Mouse (Mus musculus) kidney, embryonic 14.5 days (tissue): ENCODE results near the gene Lipe. TPM values are rescaled to one million over a fixed set of nuclear protein-coding genes. Genes with fewer than 3 reads are reported as not detected.

Experiments used
- ATAC-seq: fragments of 200-750 bp; cut with Nextera tagmentation; 2 replicates; pipeline ENCODE4 v1.8.0; 2017; ENCODE audit warnings: moderate number of reproducible peaks, mild to moderate bottlenecking, moderate TSS enrichment, moderate library complexity; ENCODE audit not compliant: low FRiP score, low TSS enrichment
- H3K27ac ChIP-seq: fragments of 300-500 bp; sonication (generic); 2 replicates; pipeline ENCODE4 v1.5.1; 2014; ENCODE audit warnings: low read depth, mild to moderate bottlenecking, low read length, moderate library complexity, mixed read lengths
- H3K27me3 ChIP-seq: fragments of 300-500 bp; sonication (generic); 2 replicates; pipeline ENCODE4 v1.6.1; 2014; ENCODE audit warnings: mild to moderate bottlenecking, low read length; ENCODE audit not compliant: control insufficient read depth, insufficient read depth
- H3K36me3 ChIP-seq: fragments of 300-500 bp; sonication (generic); 2 replicates; pipeline ENCODE4 v1.6.1; 2014; ENCODE audit warnings: low read length, mixed read lengths; ENCODE audit not compliant: control insufficient read depth, insufficient read depth
- H3K4me1 ChIP-seq: fragments of 300-500 bp; sonication (generic); 2 replicates; pipeline ENCODE4 v1.6.1; 2014; ENCODE audit warnings: low read length, mixed read lengths; ENCODE audit not compliant: control insufficient read depth, insufficient read depth
- H3K4me2 ChIP-seq: fragments of 300-500 bp; sonication (generic); replicated peaks from 2 replicates; pipeline ENCODE4 v1.6.1; 2014; ENCODE audit warnings: low read depth, mild to moderate bottlenecking, low read length
- H3K4me3 ChIP-seq: fragments of 300-500 bp; sonication (generic); 2 replicates; pipeline ENCODE4 v1.5.1; 2014; ENCODE audit warnings: mild to moderate bottlenecking, low read length
- H3K9ac ChIP-seq: fragments of 300-500 bp; sonication (generic); 2 replicates; pipeline ENCODE4 v1.6.1; 2014; ENCODE audit warnings: low read depth, mild to moderate bottlenecking, low read length, moderate library complexity
- H3K9me3 ChIP-seq: fragments of 300-500 bp; sonication (generic); 2 replicates; pipeline ENCODE4 v1.6.1; 2016; ENCODE audit warnings: low read length; ENCODE audit not compliant: control insufficient read depth
- WGBS: fragments of 180-500 bp; shearing (Covaris S2); extraction: QIAGEN DNeasy Blood & Tissue Kit; methylation state at CpG from one replicate; pipeline ENCODE4 v1.1.7; 2014; 5-methylcytosine and 5-hydroxymethylcytosine counted together
- polyA plus RNA-seq: library from polyadenylated mRNA; unstranded; fragments of >200 nt; fragmentation: Nextera tagmentation; extraction: Ambion mirVana; gene quantifications from 2 replicates; pipeline ENCODE4 v1.2.1, GENCODE M21; 2014

Gene Lipe
- polyA plus RNA-seq, 1 experiment from 2014 or later, result 5.3 TPM

DNA sequence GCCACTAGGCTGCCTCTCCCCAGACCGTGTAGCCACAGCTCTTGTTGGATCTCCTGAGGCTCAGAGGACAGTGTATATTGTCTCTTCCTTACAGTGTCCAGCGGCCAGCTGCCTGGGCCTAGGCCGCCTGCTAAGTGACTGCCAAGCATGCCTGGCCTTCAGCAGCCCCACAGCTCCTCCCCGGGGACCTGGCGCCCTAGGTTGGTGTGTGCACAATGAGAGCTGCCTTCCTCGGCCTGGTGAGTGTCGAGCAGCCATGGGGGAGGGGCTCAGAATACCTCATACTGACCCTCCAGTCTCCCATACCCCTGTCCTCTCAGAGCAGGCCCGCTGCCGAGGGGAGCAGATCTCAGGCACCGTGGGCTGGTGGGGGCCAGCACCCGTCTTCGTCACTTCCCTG is 64.0 kb downstream of the Lipe start:
- Histone ChIP-seq H3K9ac (no peak overlapping the region), H3K4me3 (no peak overlapping the region), H3K9me3 (no peaks in the 10 kb centered on the region), H3K27ac (no peak overlapping the region), H3K27me3 (no peaks in the 10 kb centered on the region), H3K36me3 (peaks cover 46% of the 10 kb centered on the region; the same call in 1 of the 2 replicates), H3K4me2 (no peak overlapping the region), H3K4me1 (no peaks in the 10 kb centered on the region)
- WGBS, result 90% methylated on average over 12 of the region's 12 CpGs
- no peak for ATAC-seq

DNA sequence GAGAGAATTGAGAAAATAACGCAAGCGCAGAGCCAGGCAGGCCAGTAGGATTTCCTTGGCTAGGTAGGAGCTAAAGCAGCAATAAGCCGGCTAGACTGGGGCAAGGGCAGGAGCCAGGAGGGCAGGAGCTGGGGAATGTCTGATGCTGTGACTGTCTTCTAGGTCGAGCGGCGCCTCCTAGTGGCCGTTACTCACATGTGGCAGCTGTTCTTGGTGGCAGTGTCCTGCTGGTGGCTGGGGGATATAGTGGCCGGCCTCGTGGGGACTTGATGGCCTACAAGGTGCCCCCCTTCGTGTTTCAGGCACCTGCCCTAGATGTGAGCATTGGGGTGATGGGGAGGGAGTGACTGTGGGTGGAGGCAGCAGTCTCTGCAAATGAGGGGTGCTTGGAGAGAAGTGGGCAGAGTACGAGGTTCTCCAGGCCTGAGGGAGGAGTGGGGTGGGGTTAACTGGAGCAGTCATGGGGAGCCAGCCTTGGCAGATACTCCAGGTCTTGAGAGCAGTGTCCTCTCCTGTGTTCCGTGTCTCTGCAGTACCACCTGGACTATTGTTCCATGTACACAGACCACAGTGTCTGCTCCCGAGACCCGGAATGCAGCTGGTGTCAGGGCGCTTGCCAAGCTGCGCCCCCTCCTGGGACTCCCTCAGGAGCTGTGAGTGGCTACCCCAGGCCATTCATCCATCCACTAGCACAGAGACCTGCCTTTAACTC is 64.8 kb downstream of the Lipe start:
- peak; percentile 76 for ATAC-seq
- no peak overlapping the region for H3K9ac ChIP-seq
- H3K36me3 ChIP-seq, result peaks cover 46% of the 10 kb centered on the region; the same call in 1 of the 2 replicates
- H3K27ac ChIP-seq, result no peak overlapping the region
- no peaks in the 10 kb centered on the region for H3K27me3 ChIP-seq
- no peaks in the 10 kb centered on the region for H3K4me1 ChIP-seq
- no peak overlapping the region for H3K4me3 ChIP-seq
- H3K9me3 ChIP-seq, result no peaks in the 10 kb centered on the region
- 42% methylated on average over 16 of the region's 16 CpGs for WGBS
- H3K4me2 ChIP-seq, result no peak overlapping the region

Other genes with a start within 250 kb of the Lipe start
- 0.39 and 0.90 TPM in 2 replicates for gene Pou2f2, start 219.0 kb downstream of the Lipe start, polyA plus RNA-seq
- 8.7 and 10.8 TPM in 2 replicates for gene Dedd2, start 178.1 kb downstream of the Lipe start, polyA plus RNA-seq
- 2.2 and 4.2 TPM in 2 replicates for gene Zfp526, start 177.3 kb downstream of the Lipe start, polyA plus RNA-seq
- gene Gsk3a, start 160.9 kb downstream of the Lipe start, polyA plus RNA-seq, result 15.7 and 18.5 TPM in 2 replicates
- 22.4 and 28.8 TPM in 2 replicates for gene Erf, start 147.9 kb downstream of the Lipe start, polyA plus RNA-seq
- 36.0 and 47.2 TPM in 2 replicates for gene Cic, start 131.0 kb downstream of the Lipe start, polyA plus RNA-seq
- gene Pafah1b3, start 100.7 kb downstream of the Lipe start, polyA plus RNA-seq, result 199 and 245 TPM in 2 replicates
- gene Prr19, start 97.3 kb downstream of the Lipe start, polyA plus RNA-seq, result 0.67 and 0.69 TPM in 2 replicates
- 0.49 and 0.62 TPM in 2 replicates for gene Tmem145, start 92.6 kb downstream of the Lipe start, polyA plus RNA-seq
- 14.0 and 16.2 TPM in 2 replicates for gene Megf8, start 81.5 kb downstream of the Lipe start, polyA plus RNA-seq
- gene Cnfn, start 29.0 kb downstream of the Lipe start, polyA plus RNA-seq, result not detected in 2 replicates
- 0.27 and 0.30 TPM in 2 replicates for gene Cxcl17, start 14.2 kb upstream of the Lipe start, polyA plus RNA-seq
- 2.3 and 5.7 TPM in 2 replicates for gene Ceacam1, start 78.9 kb upstream of the Lipe start, polyA plus RNA-seq
- 0.07 TPM in 1 of 2 replicates, not detected in the other for gene Ceacam2, start 141.1 kb upstream of the Lipe start, polyA plus RNA-seq
- 0.29 and 0.32 TPM in 2 replicates for gene Erich4, start 217.2 kb upstream of the Lipe start, polyA plus RNA-seq
- gene Dmac2, start 220.7 kb upstream of the Lipe start, polyA plus RNA-seq, result 41.0 and 50.2 TPM in 2 replicates
- gene B3gnt8, start 227.9 kb upstream of the Lipe start, polyA plus RNA-seq, result 4.5 and 5.2 TPM in 2 replicates